Mouse (Mus musculus) macrophage (primary cell): ENCODE results near the gene Olfr108. TPM values are rescaled to one million over a fixed set of nuclear protein-coding genes. Genes with fewer than 3 reads are reported as not detected.

ENCODE experiments used
- H3K27ac ChIP-seq: fragments of 350-480 bp; formaldehyde crosslinking; 2 replicates; pipeline ENCODE4 v1.9.0; 2021
- H3K36me3 ChIP-seq: fragments of 350-480 bp; formaldehyde crosslinking; 2 replicates; pipeline ENCODE4 v1.9.0; 2021; ENCODE audit errors: inconsistent target
- H3K4me3 ChIP-seq: fragments of 350-480 bp; formaldehyde crosslinking; 2 replicates; pipeline ENCODE4 v1.9.0; 2021; ENCODE audit errors: inconsistent target
- H3K79me2 ChIP-seq: fragments of 350-480 bp; formaldehyde crosslinking; 2 replicates; pipeline ENCODE4 v1.9.0; 2021; ENCODE audit errors: inconsistent target
- WGBS: methylation state at CpG from one replicate; pipeline ENCODE4 v1.1.7; 2026; ENCODE audit warnings: inconsistent platforms; ENCODE audit not compliant: missing documents; 5-methylcytosine and 5-hydroxymethylcytosine counted together
- polyA plus RNA-seq: library from polyadenylated mRNA; stranded (reverse); fragments of 250-400 nt; gene quantifications from 3 replicates; pipeline ENCODE4 v1.2.4, GENCODE M21; 2018; ENCODE audit warnings: inconsistent platforms
- total RNA-seq, 78 experiments: library from RNA; depleted of rRNA; stranded (reverse); fragments of 250-400 nt; gene quantifications; 1 replicate in 9 of 78; 2 replicates in 24 of 78; 3 replicates in 43 of 78; 4 replicates in 2 of 78; pipeline ENCODE4 v1.2.4; 2018; ENCODE audit warnings: inconsistent platforms in 56 of 78

Gene Olfr108
- not detected for total RNA-seq (2018; cell fraction: chromatin; rRNA removed)
- total RNA-seq (2018; cell fraction: cytosol; rRNA removed), result not detected
- not detected for total RNA-seq (2018; cell fraction: nucleus; rRNA removed)
- not detected in 3 replicates for polyA plus RNA-seq

GRCm38 (mm10) chr17:37445180-37445579 is at the start of gene Olfr108:
Gene Olfr108 (plus strand): TSS chr17:37445480.
- 81% methylated on average over 1 of the region's 1 CpGs for WGBS
- no peaks in the 10 kb centered on the region for H3K79me2 ChIP-seq
- H3K36me3 ChIP-seq, result no peaks in the 10 kb centered on the region
- H3K27ac ChIP-seq, result no peak within 1 kb of the TSS
- H3K4me3 ChIP-seq, result no peak within 1 kb of the TSS

- WGBS, result 88% methylated on average over 3 of the region's 3 CpGs
- no peak within 1 kb of the TSS for H3K27ac ChIP-seq
- no peaks in the 10 kb centered on the region for H3K36me3 ChIP-seq
- no peaks in the 10 kb centered on the region for H3K79me2 ChIP-seq
- no peak within 1 kb of the TSS for H3K4me3 ChIP-seq
These were observed 46.4 kb upstream of the Olfr108 start, which contains the start of gene Olfr107 for GRCm38 (mm10) chr17:37398926-37399325. Gene Olfr107 (plus strand): TSS chr17:37399226.

GRCm38 (mm10) chr17:37413380-37413779 is 31.9 kb upstream of the Olfr108 start:
- Histone ChIP-seq H3K27ac (no peak overlapping the region), H3K4me3 (no peak overlapping the region), H3K79me2 (no peaks in the 10 kb centered on the region), H3K36me3 (no peaks in the 10 kb centered on the region)

GRCm38 (mm10) chr17:37458616-37459015 is 13.3 kb downstream of the Olfr108 start, which contains the start of gene Olfr109:
Gene Olfr109 (plus strand): TSS chr17:37458916.
- Histone ChIP-seq H3K27ac (no peak within 1 kb of the TSS), H3K79me2 (no peaks in the 10 kb centered on the region), H3K36me3 (no peaks in the 10 kb centered on the region), H3K4me3 (no peak within 1 kb of the TSS)
- 92% methylated on average over 1 of the region's 1 CpGs for WGBS

- Histone ChIP-seq H3K79me2 (no peaks in the 10 kb centered on the region), H3K4me3 (no peak within 1 kb of the TSS), H3K36me3 (no peaks in the 10 kb centered on the region), H3K27ac (no peak within 1 kb of the TSS)
- 95% methylated on average over 2 of the region's 2 CpGs for WGBS
These were observed 38.2 kb downstream of the Olfr108 start, which contains the start of gene H2-M2 for GRCm38 (mm10) chr17:37483452-37483851. Gene H2-M2 (minus strand): TSS chr17:37483552.

DNA sequence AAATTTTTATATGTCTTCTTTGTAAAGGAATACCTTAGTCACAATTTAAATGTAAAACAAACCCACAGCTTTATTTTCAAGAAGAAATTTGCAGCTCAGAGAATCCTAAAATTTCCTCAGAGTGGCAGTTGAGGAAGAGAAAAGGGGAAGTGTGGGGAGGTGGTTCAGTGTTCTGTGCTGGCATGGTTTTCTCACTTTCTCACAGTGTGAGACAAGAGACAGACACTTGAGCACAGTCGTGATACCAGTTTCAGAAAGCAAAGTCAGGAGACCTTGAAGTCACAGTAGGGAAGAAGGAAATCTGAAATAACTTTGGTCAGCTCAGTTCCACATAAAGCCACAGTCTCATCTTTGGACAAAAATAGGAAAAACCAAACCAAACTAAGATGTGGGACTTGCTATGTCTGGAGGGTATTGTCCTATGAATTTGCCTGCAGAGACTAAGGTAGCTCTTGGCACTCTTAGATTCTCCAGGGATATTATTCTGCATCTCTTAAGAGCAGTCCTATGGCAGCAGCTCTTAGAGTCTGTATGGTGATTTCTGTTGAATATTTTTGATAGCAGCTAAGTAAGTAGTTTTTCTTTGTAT is 46.7 kb downstream of the Olfr108 start, which contains the start of gene Olfr110:
TSS of gene Olfr110 (plus strand) at position 539 of the 589 bp plus-strand sequence.
- Histone ChIP-seq H3K79me2 (no peaks in the 10 kb centered on the region), H3K27ac (peak within 1 kb of the TSS; percentile 74), H3K4me3 (no peak within 1 kb of the TSS), H3K36me3 (no peaks in the 10 kb centered on the region)
- WGBS, result 11% methylated on average over 1 of the region's 1 CpGs

Other genes starting within 250 kb of the Olfr108 start
- gene Olfr94, start 244.5 kb upstream of the Olfr108 start, polyA plus RNA-seq, result not detected in 3 replicates
- not detected in 3 replicates for gene Olfr95, start 232.4 kb upstream of the Olfr108 start, polyA plus RNA-seq
- not detected in 3 replicates for gene Olfr96, start 225.3 kb upstream of the Olfr108 start, polyA plus RNA-seq
- not detected in 3 replicates for gene Olfr97, start 208.2 kb upstream of the Olfr108 start, polyA plus RNA-seq
- gene Olfr98, start 181.7 kb upstream of the Olfr108 start, polyA plus RNA-seq, result not detected in 3 replicates
- gene H2-M3, start 175.3 kb upstream of the Olfr108 start, polyA plus RNA-seq, result 27.9 to 59.9 TPM (median 48.4 TPM) in 3 replicates
- not detected in 3 replicates for gene Olfr99, start 162.0 kb upstream of the Olfr108 start, polyA plus RNA-seq
- gene Olfr101, start 141.2 kb upstream of the Olfr108 start, polyA plus RNA-seq, result not detected in 3 replicates
- gene Olfr102, start 128.4 kb upstream of the Olfr108 start, polyA plus RNA-seq, result not detected in 3 replicates
- not detected in 3 replicates for gene Olfr103, start 105.8 kb upstream of the Olfr108 start, polyA plus RNA-seq
- gene Olfr104-ps, start 85.9 kb upstream of the Olfr108 start, polyA plus RNA-seq, result not detected in 3 replicates
- gene Olfr105-ps, start 66.4 kb upstream of the Olfr108 start, polyA plus RNA-seq, result not detected in 3 replicates
- not detected in 3 replicates for gene Olfr106-ps, start 55.1 kb upstream of the Olfr108 start, polyA plus RNA-seq
- gene Olfr107, start 46.3 kb upstream of the Olfr108 start, polyA plus RNA-seq, result not detected in 3 replicates
- gene Olfr109, start 13.4 kb downstream of the Olfr108 start, polyA plus RNA-seq, result not detected in 3 replicates
- gene H2-M2, start 38.1 kb downstream of the Olfr108 start, polyA plus RNA-seq, result 1.0 to 2.2 TPM (median 1.7 TPM) in 3 replicates
- 1.6 to 2.2 TPM (median 1.9 TPM) in 3 replicates for gene Olfr110, start 47.0 kb downstream of the Olfr108 start, polyA plus RNA-seq
- 3.2 to 5.6 TPM (median 4.0 TPM) in 3 replicates for gene Olfr111, start 62.5 kb downstream of the Olfr108 start, polyA plus RNA-seq
- gene Olfr112, start 124.0 kb downstream of the Olfr108 start, polyA plus RNA-seq, result not detected in 3 replicates
- gene Olfr113, start 132.2 kb downstream of the Olfr108 start, polyA plus RNA-seq, result not detected in 3 replicates
- gene Olfr114, start 147.3 kb downstream of the Olfr108 start, polyA plus RNA-seq, result not detected in 3 replicates
- gene Olfr115, start 181.6 kb downstream of the Olfr108 start, polyA plus RNA-seq, result not detected in 3 replicates
- not detected in 3 replicates for gene Olfr116, start 181.7 kb downstream of the Olfr108 start, polyA plus RNA-seq
- not detected in 3 replicates for gene Olfr117, start 218.3 kb downstream of the Olfr108 start, polyA plus RNA-seq
- gene Olfr118, start 221.5 kb downstream of the Olfr108 start, polyA plus RNA-seq, result not detected in 3 replicates